In the genomic region with DNA sequence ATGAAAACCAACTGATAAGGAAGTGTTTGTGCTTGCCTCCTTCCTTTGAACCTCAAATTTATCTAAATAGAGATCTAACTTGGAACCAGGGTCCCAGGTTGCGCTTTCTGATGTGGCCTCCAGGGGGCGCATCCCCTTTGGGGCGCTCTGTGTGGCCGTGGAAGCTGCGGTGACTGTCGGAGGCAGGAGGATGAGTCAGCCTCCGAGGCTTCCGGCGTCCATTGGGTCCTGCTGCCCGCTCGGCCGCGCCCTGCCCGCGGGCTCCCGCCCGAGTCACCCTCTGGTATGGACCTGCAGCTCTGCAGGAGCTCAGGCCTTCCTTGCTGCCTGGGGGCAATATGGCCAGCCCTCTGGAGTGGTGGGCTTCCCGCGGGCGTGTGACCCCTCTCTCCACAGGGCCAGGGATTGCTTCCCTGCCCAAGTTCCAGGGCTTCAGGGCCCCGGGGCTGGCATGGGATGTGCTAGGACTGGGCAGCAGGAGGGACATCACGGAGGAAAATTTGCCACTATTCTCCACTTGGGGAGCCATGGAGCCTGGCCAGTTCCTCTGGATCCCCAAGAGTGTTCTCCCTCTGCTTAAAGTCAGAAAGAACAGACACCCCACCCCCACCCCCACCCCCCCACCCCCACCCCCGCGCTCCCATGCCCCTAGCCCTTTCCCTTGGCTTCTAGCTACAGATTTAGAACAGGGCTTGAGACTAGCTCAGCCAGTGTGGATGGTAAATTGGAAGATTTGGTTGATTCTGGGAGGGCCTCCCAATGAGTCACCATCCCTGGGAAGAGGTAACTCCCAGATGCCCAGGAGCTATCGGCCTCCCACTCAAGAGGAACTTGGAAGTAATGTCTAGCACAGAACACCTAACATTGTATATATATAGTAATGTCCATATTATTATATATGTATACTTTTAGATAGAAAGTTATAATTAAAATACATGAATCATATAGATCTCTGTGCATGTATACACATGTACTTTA, we compare ENCODE assay signal across 8 mouse cellular contexts. TPM values are rescaled to one million over a fixed set of nuclear protein-coding genes. Genes with fewer than 3 reads are reported as not detected.
A peak's percentile ranks its signal among the peaks of the same experiment; 100 is the strongest.
DNase-seq lines count a peak whose midpoint lies in the region; ATAC-seq and TF ChIP-seq lines count a peak whose summit lies in the region.

No protein-coding gene starts in this region.

- intact Hi-C loops in left cerebral cortex, postnatal 14 days (cut with DNase I), result loop anchor here (2.0 kb wide), 1 partner anchor 72 kb away; no protein-coding TSS in a partner anchor

- H3K4me3 ChIP-seq in cortical plate, adult 2 months (ENCODE audit: insufficient read depth, low read length), result 0 out of 2 replicates have a peak overlapping the region, but pooled peaks have one; percentile 8

- TF ChIP-seq POLR2A in cortical plate, adult 2 months (IDR thresholded peaks at IDR 0.05; ENCODE audit: extremely low read depth, insufficient read depth, low read length), result no peak

- DNase-seq in adipocyte (ENCODE audit: low spot score), result peak; percentile 89
- peak; percentile 81 for DNase-seq in gastrocnemius, postnatal 10 days
- peak; percentile 77 to 78 for DNase-seq in left cerebral cortex, postnatal 14 days (ENCODE audit: low spot score in 2 of 2)
- peak; percentile 75 for DNase-seq in right cerebral cortex, postnatal 14 days
- DNase-seq in urinary bladder, postnatal 36 days (ENCODE audit: low spot score in 2 of 2), result peak; percentile 77 to 88

- H3K27ac ChIP-seq in cortical plate, adult 2 months (ENCODE audit: insufficient read depth, low read length), result no peak overlapping the region

- H3K4me1 ChIP-seq in cortical plate, adult 2 months (ENCODE audit: control insufficient read depth, insufficient read depth, low read length), result peaks cover 2% of the 10 kb centered on the region; the same call in 1 of the 2 replicates

- peak; percentile 71 for TF ChIP-seq CTCF in cortical plate, adult 2 months (IDR thresholded peaks at IDR 0.05; ENCODE audit: extremely low read depth, insufficient read depth, low read length)

- peak; percentile 68 for ATAC-seq in inflammation-experienced regulatory T-cells, adult 6 months
- peak; percentile 76 for ATAC-seq in megakaryocyte-erythroid progenitor cell, adult 5-6 weeks (replicated peaks; ENCODE audit: low FRiP score, low TSS enrichment, poor library complexity, severe bottlenecking)

RNA-seq across cellular contexts. Expression of a gene that starts 46.1 kb away (rescaled TPM):
- polyA plus RNA-seq in cortical plate, adult 2 months (2012; rRNA removed), result 0.11 and 0.23 TPM in 2 replicates
- total RNA-seq in gastrocnemius, postnatal 10 days (2021), result under 1 TPM in 1 of 2 experiments, not detected in 1; 0.07 TPM
- polyA plus RNA-seq in inflammation-experienced regulatory T-cells, adult 6 months (2017; shearing (Covaris generic)), result not detected
- total RNA-seq in left cerebral cortex, postnatal 14 days (2021), result under 1 TPM; 0.13 to 0.30 TPM
- not detected in 2 replicates for total RNA-seq in megakaryocyte-erythroid progenitor cell, adult 5-6 weeks (2014; fragmentation: Nextera tagmentation)
- not detected in 2 replicates for total RNA-seq in megakaryocyte-erythroid progenitor cell, adult 5-6 weeks (2017)
